Comparison of ENCODE assay signal across 23 mouse cellular contexts in genomic region chr9:21335391-21335790, GRCm38 (mm10). TPM values are rescaled to one million over a fixed set of nuclear protein-coding genes. Genes with fewer than 3 reads are reported as not detected.
DNase-seq lines count a peak whose midpoint lies in the region; ATAC-seq lines count a peak whose summit lies in the region.
"Had no signal": no experiment of that assay in that cellular context is flagged by ENCODE, and none has a peak within 500 bp of the region (broad histone marks: within the 10 kb centered on the region; RNA-seq: fewer than 3 reads in every experiment).

No protein-coding gene starts in this region.

- WGBS in lung, embryonic 16.5 days: 63% methylated on average over 4 of the region's 4 CpGs
- WGBS in heart, embryonic 10.5 days: 52% methylated on average over 4 of the region's 4 CpGs
- WGBS in forebrain, embryonic 14.5 days: 78% methylated on average over 4 of the region's 4 CpGs

- DNase-seq in lung, postnatal 25 days (ENCODE audit: low spot score): no peak
- DNase-seq in heart, embryonic 10.5 days (ENCODE audit: low spot score): no peak
- peak; percentile 69 to 76 for DNase-seq in heart, postnatal 10 days
- no peak for DNase-seq in forebrain, embryonic 14.5 days (ENCODE audit: low spot score)
- no peak for DNase-seq in left cerebral cortex, postnatal 14 days (ENCODE audit: low spot score in 2 of 2)
- DNase-seq in layer of hippocampus, adult 9-10 months (ENCODE audit: low spot score): no peak
- DNase-seq: adrenal gland, adult 8-10 months; cerebellum, adult 9-11 months; kidney, adult 9 months; kidney, postnatal 25 days; lung, embryonic 14.5 days; right cerebral cortex, postnatal 14 days; thymus, adult 2 months had no signal

- intact Hi-C loops in heart, postnatal 10 days (cut with DNase I): no loop called here
- intact Hi-C loops in left cerebral cortex, postnatal 14 days (cut with DNase I): no loop called here

- no peak overlapping the region for H3K4me3 ChIP-seq in lung, embryonic 16.5 days (ENCODE audit: low read length)
- no peak overlapping the region for H3K4me3 ChIP-seq in heart, embryonic 10.5 days
- no peak overlapping the region for H3K4me3 ChIP-seq in forebrain, embryonic 14.5 days (ENCODE audit: low read depth, low read length)
- H3K4me3 ChIP-seq: embryonic facial prominence, embryonic 12.5 days; forebrain, embryonic 15.5 days; hindbrain, embryonic 15.5 days; intestine, embryonic 15.5 days; left cerebral cortex, adult 2 months; liver, embryonic 12.5 days; midbrain, embryonic 15.5 days had no signal

- ATAC-seq in lung, embryonic 16.5 days (ENCODE audit: low read depth): no peak
- ATAC-seq in forebrain, embryonic 14.5 days: no peak
- ATAC-seq: forebrain, embryonic 15.5 days; intestine, embryonic 15.5 days; liver, embryonic 12.5 days; midbrain, embryonic 15.5 days had no signal

- H3K27me3 ChIP-seq in lung, embryonic 16.5 days (ENCODE audit: control insufficient read depth, insufficient read depth, low read depth, low read length): no peaks in the 10 kb centered on the region
- H3K27me3 ChIP-seq in heart, embryonic 10.5 days (ENCODE audit: insufficient read depth, poor library complexity, severe bottlenecking): no peaks in the 10 kb centered on the region
- no peaks in the 10 kb centered on the region for H3K27me3 ChIP-seq in forebrain, embryonic 14.5 days (replicated peaks; ENCODE audit: control insufficient read depth, insufficient read depth, low read length)
- H3K27me3 ChIP-seq: embryonic facial prominence, embryonic 12.5 days; forebrain, embryonic 15.5 days; hindbrain, embryonic 15.5 days; intestine, embryonic 15.5 days; liver, embryonic 12.5 days; midbrain, embryonic 15.5 days had no signal

- 0 out of 2 replicates have a peak overlapping the region, but pooled peaks have one; percentile 34 for H3K9ac ChIP-seq in lung, embryonic 16.5 days (ENCODE audit: low read length)
- H3K9ac ChIP-seq in forebrain, embryonic 14.5 days (ENCODE audit: low read length): no peak overlapping the region
- H3K9ac ChIP-seq: embryonic facial prominence, embryonic 12.5 days; forebrain, embryonic 15.5 days; hindbrain, embryonic 15.5 days; intestine, embryonic 15.5 days; liver, embryonic 12.5 days; lung, embryonic 14.5 days; midbrain, embryonic 15.5 days had no signal

- H3K9me3 ChIP-seq in lung, embryonic 16.5 days (ENCODE audit: control insufficient read depth, low read length): no peaks in the 10 kb centered on the region
- no peaks in the 10 kb centered on the region for H3K9me3 ChIP-seq in heart, embryonic 10.5 days
- no peaks in the 10 kb centered on the region; the same call in 1 of the 2 replicates for H3K9me3 ChIP-seq in forebrain, embryonic 14.5 days (replicated peaks; ENCODE audit: control insufficient read depth, low read length)
- H3K9me3 ChIP-seq: embryonic facial prominence, embryonic 12.5 days; forebrain, embryonic 15.5 days; hindbrain, embryonic 15.5 days; intestine, embryonic 15.5 days; liver, embryonic 12.5 days; midbrain, embryonic 15.5 days had no signal

- H3K36me3 ChIP-seq in lung, embryonic 16.5 days (ENCODE audit: control insufficient read depth, insufficient read depth, low read length): no peaks in the 10 kb centered on the region; the same call in 1 of the 2 replicates
- H3K36me3 ChIP-seq in heart, embryonic 10.5 days: peaks cover 11% of the 10 kb centered on the region; the same call in 1 of the 2 replicates
- 0 out of 2 replicates have a peak, but pooled peaks cover 7% of the 10 kb centered on the region for H3K36me3 ChIP-seq in forebrain, embryonic 14.5 days (ENCODE audit: control insufficient read depth, insufficient read depth, low read length)
- H3K36me3 ChIP-seq: forebrain, embryonic 15.5 days; hindbrain, embryonic 15.5 days; intestine, embryonic 15.5 days; midbrain, embryonic 15.5 days had no signal

- no peak overlapping the region for H3K4me2 ChIP-seq in lung, embryonic 16.5 days (ENCODE audit: low read depth, low read length)
- H3K4me2 ChIP-seq in forebrain, embryonic 14.5 days (ENCODE audit: low read length): no peak overlapping the region
- H3K4me2 ChIP-seq: embryonic facial prominence, embryonic 12.5 days; forebrain, embryonic 15.5 days; hindbrain, embryonic 15.5 days; intestine, embryonic 15.5 days; liver, embryonic 12.5 days; lung, embryonic 14.5 days; midbrain, embryonic 15.5 days had no signal

- H3K4me1 ChIP-seq in lung, embryonic 16.5 days (replicated peaks; ENCODE audit: control insufficient read depth, insufficient read depth, low read length): peaks cover 28% of the 10 kb centered on the region
- H3K4me1 ChIP-seq in heart, embryonic 10.5 days: peaks cover 46% of the 10 kb centered on the region
- H3K4me1 ChIP-seq in forebrain, embryonic 14.5 days (ENCODE audit: control insufficient read depth, insufficient read depth, low read length): 0 out of 2 replicates have a peak, but pooled peaks cover 4% of the 10 kb centered on the region

- H3K27ac ChIP-seq in lung, embryonic 16.5 days (ENCODE audit: low read length): no peak overlapping the region
- 0 out of 2 replicates have a peak overlapping the region, but pooled peaks have one; percentile 38 for H3K27ac ChIP-seq in heart, embryonic 10.5 days
- no peak overlapping the region for H3K27ac ChIP-seq in forebrain, embryonic 14.5 days (ENCODE audit: low read depth, low read length)
- H3K27ac ChIP-seq: embryonic facial prominence, embryonic 12.5 days; forebrain, embryonic 15.5 days; hindbrain, embryonic 15.5 days; intestine, embryonic 15.5 days; left cerebral cortex, adult 2 months; liver, embryonic 12.5 days; midbrain, embryonic 15.5 days had no signal

RNA-seq across cellular contexts. Expression of gene Slc44a2, which starts 14.9 kb away (rescaled TPM):
- polyA plus RNA-seq in lung, embryonic 16.5 days (2015; fragmentation: Nextera tagmentation; extraction: Ambion mirVana): 178 and 186 TPM in 2 replicates
- polyA plus RNA-seq in heart, embryonic 10.5 days (2016; fragmentation: Nextera tagmentation; extraction: Ambion mirVana): 69.2 and 70.4 TPM in 2 replicates
- total RNA-seq in heart, postnatal 10 days (2021): 10 to 100 TPM; 86.7 to 95.4 TPM
- 52.0 and 61.0 TPM in 2 replicates for polyA plus RNA-seq in forebrain, embryonic 14.5 days (2014; fragmentation: Nextera tagmentation; extraction: Ambion mirVana)
- total RNA-seq in left cerebral cortex, postnatal 14 days (2021): 10 to 100 TPM; 56.2 to 56.5 TPM

RNA-seq across cellular contexts. Expression of gene Ap1m2, which starts 23.3 kb away (rescaled TPM):
- polyA plus RNA-seq in lung, embryonic 16.5 days (2015; fragmentation: Nextera tagmentation; extraction: Ambion mirVana): 50.0 and 53.2 TPM in 2 replicates
- 2.0 and 6.1 TPM in 2 replicates for polyA plus RNA-seq in heart, embryonic 10.5 days (2016; fragmentation: Nextera tagmentation; extraction: Ambion mirVana)
- not detected for total RNA-seq in heart, postnatal 10 days (2021)
- polyA plus RNA-seq in forebrain, embryonic 14.5 days (2014; fragmentation: Nextera tagmentation; extraction: Ambion mirVana): 0.91 and 1.4 TPM in 2 replicates
- total RNA-seq in left cerebral cortex, postnatal 14 days (2021): 1 to 10 TPM in 1 of 2 experiments, under 1 TPM in 1; 0.13 to 2.3 TPM
- total RNA-seq: megakaryocyte-erythroid progenitor cell, adult 5-6 weeks had no signal
- polyA plus RNA-seq: C2C12 had no signal

RNA-seq across cellular contexts. Expression of gene Ilf3, which starts 32.3 kb away (rescaled TPM):
- 160 and 168 TPM in 2 replicates for polyA plus RNA-seq in lung, embryonic 16.5 days (2015; fragmentation: Nextera tagmentation; extraction: Ambion mirVana)
- polyA plus RNA-seq in heart, embryonic 10.5 days (2016; fragmentation: Nextera tagmentation; extraction: Ambion mirVana): 166 and 197 TPM in 2 replicates
- total RNA-seq in heart, postnatal 10 days (2021): 10 to 100 TPM; 41.3 to 51.0 TPM
- polyA plus RNA-seq in forebrain, embryonic 14.5 days (2014; fragmentation: Nextera tagmentation; extraction: Ambion mirVana): 248 and 249 TPM in 2 replicates
- total RNA-seq in left cerebral cortex, postnatal 14 days (2021): 10 to 100 TPM; 69.8 to 78.8 TPM

RNA-seq across cellular contexts. Expression of gene Cdkn2d, which starts 44.2 kb away (rescaled TPM):
- 57.7 TPM in 2 replicates for polyA plus RNA-seq in lung, embryonic 16.5 days (2015; fragmentation: Nextera tagmentation; extraction: Ambion mirVana)
- polyA plus RNA-seq in heart, embryonic 10.5 days (2016; fragmentation: Nextera tagmentation; extraction: Ambion mirVana): 69.0 and 93.4 TPM in 2 replicates
- 10 to 100 TPM; 24.5 to 25.3 TPM for total RNA-seq in heart, postnatal 10 days (2021)
- polyA plus RNA-seq in forebrain, embryonic 14.5 days (2014; fragmentation: Nextera tagmentation; extraction: Ambion mirVana): 101 and 107 TPM in 2 replicates
- 10 to 100 TPM; 57.5 to 62.9 TPM for total RNA-seq in left cerebral cortex, postnatal 14 days (2021)

RNA-seq across cellular contexts. Expression of gene Kri1, which starts 47.6 kb away (rescaled TPM):
- 15.8 and 16.7 TPM in 2 replicates for polyA plus RNA-seq in lung, embryonic 16.5 days (2015; fragmentation: Nextera tagmentation; extraction: Ambion mirVana)
- polyA plus RNA-seq in heart, embryonic 10.5 days (2016; fragmentation: Nextera tagmentation; extraction: Ambion mirVana): 14.5 and 21.3 TPM in 2 replicates
- 10 to 100 TPM; 18.9 to 19.7 TPM for total RNA-seq in heart, postnatal 10 days (2021)
- polyA plus RNA-seq in forebrain, embryonic 14.5 days (2014; fragmentation: Nextera tagmentation; extraction: Ambion mirVana): 9.8 and 14.6 TPM in 2 replicates
- 10 to 100 TPM; 31.9 to 32.3 TPM for total RNA-seq in left cerebral cortex, postnatal 14 days (2021)

Comparison
In these comparisons a context has a peak if more than half of its experiments do, and no peak if none do; other contexts are left out.
1. DNase-seq: peak in heart, postnatal 10 days (2 of 2); none in lung, postnatal 25 days (single experiment), heart, embryonic 10.5 days (single experiment), forebrain, embryonic 14.5 days (single experiment), left cerebral cortex, postnatal 14 days (0 of 2) and layer of hippocampus, adult 9-10 months (single experiment).